Mouse (Mus musculus) left cerebral cortex, adult 8-10 months (tissue): ENCODE measurements around the gene Rxylt1. TPM values are rescaled to one million over a fixed set of nuclear protein-coding genes. Genes with fewer than 3 reads are reported as not detected.

Source experiments
- DNase-seq, 2 experiments: peaks; one replicate each; pipeline ENCODE4 v3.0.0; 2022; ENCODE audit warnings: low spot score in 2 of 2
- total RNA-seq, 4 experiments: library from RNA; stranded (reverse); gene quantifications; 2 replicates each; pipeline ENCODE4 v1.2.4; 2022

Rxylt1 gene
- total RNA-seq, 4 experiments from 2014 or later: 33.6 to 39.3 (median 34.5) TPM

DNA sequence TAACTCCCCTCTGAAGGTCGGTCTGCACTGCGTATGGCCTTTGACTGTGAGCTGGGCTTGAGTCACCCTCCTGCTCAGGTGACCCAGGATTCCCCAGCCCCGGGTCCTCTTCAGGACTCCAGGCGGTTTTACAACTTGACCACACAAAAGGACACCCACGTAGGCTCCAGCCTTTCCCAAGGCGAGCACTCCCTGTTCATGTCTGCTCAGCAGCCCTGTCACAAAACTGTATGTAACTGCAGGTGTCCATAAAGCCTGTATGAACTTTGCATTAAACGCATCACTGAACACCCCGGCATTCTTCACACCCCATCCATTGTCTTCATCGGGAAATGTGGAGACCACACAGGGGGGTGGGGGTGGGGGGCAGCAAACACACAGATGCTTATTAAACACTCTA, 51.2 kb downstream of the Rxylt1 start:
- no peak for DNase-seq

DNA sequence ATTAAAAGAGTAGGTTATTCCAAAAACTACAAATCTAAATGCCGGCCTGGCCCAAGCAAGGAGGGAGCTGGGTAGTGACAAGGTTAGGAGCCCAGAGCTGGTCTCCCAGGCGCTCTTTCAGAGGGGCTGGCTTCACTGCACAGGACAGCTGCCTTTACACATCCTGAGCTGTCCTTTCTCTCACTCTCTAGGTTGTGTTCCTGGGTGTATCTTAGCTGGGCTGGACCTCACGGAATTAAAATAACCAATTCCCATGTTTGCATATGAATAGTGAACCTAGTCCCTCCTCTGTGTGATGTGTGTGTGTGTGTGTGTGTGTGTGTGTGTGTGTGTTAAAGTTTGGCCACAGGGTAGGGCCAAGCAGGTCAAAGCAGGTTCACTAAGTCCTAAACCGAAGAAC, 52.2 kb downstream of the Rxylt1 start:
- no peak for DNase-seq

DNA sequence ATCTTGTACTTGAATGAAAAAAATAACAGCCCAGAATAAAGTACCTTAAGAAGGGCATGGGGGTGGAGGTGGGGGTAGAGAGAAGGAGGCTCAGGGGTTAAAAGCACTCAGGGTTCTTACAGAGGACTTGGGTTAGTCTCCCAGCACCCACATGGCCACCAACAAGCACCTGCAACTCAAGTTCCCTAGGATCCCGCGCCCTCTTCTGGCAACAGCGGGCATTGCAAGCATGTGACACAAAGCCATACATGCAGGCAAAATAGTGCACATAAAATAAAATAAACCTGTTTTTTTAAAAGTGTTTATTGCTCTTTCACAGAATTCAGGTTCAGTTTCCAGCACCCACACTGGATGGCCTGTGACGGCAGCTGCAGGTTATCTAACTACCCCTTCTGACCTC, 56.8 kb downstream of the Rxylt1 start:
- DNase-seq: no peak

DNA sequence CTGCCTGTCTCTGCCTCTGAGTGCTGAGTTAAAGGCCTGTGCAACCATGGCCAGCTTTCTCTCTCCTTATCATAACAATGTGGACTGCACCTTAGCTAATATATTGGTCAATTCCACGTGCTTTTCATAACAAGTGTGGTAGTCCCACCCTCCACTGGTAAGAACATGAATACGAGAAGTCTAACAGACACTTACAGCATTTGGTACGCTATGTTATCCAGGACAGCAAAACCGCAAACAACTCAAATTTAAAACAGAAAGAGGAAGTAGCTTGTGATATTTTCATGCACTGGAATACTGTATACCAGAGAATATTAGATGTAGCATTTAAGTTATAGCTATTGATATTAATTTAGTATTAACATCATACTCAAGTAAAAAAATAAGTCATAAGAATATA, 57.6 kb downstream of the Rxylt1 start:
- no peak for DNase-seq

DNA sequence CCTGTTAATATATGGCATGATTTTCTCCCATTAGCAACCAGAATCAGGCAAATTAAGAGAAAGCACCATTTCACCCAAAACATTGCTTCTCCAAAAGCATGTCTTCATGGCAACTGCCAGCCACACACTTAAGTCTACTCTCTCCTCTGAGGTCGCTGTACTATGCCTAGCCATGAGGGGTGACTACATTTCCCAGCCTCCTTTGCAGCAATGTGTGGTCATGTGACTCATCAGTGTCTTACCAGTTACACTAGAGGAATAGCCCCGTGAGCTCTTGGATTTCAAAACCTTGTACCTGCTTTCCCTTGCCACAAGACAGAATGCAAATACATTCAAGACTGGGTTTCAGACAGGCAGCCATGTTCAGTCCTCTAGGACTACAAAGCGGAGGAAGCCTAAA, 58.6 kb downstream of the Rxylt1 start:
- DNase-seq: no peak

DNA sequence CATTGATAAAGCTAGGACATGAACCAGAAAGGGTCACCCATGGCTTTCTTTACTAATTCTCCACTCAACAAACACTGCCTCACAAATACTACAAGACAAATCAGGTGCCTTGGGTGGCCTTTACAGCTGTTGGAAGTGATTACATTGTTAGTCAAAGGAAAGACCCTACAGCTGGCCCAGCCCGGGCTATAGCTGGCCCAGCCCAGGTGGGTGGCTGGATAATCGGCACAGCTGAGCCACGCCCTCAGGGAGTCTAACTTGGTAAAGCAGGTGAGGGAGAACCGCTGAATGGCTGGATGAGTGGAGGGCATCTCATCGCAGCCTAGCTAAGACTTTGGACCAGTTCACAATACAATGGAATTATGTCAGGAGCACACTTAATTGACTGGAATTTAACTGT, 63.9 kb downstream of the Rxylt1 start:
- no peak for DNase-seq

DNA sequence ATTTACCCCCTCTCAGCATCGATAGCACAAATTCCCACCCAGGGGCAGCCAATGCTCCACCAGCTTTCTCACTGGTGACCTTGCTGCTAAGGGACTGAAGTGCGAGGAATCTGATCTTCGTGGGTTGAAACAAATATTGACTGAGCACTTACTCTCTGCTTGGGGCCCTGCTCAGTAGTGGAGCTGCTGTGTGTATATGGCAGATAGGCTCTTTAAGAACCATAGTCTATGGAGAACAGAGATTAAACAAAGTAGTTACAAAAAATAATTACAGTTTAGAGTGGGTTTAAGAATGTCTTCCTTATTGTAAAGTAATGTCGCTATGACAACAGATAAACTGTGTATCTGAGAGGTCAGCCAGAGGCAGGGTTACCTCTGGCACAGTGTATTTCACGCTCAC, 66.8 kb downstream of the Rxylt1 start:
- no peak for DNase-seq

DNA sequence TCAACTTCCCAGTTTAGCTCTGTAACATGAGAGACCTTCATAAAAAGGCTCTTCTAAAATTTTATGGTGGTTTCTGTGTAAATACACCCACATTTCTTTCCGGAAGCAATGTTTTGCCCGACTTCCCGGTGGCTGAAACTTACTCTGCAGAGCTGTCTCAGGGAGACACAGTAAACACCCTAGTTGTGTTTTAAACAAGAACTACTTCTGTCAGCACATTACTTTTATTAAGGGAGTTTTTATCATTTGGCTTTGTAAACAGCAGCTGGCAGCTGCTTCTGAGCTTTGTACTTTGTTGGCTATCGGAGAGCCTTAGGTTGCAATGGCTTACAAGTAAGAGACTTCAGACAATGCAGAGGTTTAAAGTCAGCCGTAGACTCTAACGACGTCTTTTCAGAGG, 67.4 kb downstream of the Rxylt1 start:
- no peak for DNase-seq

Other genes with a start within 250 kb of the Rxylt1 start
- gene Srgap1, start 50.1 kb downstream of the Rxylt1 start, total RNA-seq: 10 to 100 TPM; 10.9 to 14.3 (median 13.1) TPM